Mouse (Mus musculus): ENCODE results near the gene Slc26a6. TPM values are rescaled to one million over a fixed set of nuclear protein-coding genes. Genes with fewer than 3 reads are reported as not detected.

Slc26a6 gene
- polyA plus RNA-seq, 1 experiment: 19.0 TPM

DNA sequence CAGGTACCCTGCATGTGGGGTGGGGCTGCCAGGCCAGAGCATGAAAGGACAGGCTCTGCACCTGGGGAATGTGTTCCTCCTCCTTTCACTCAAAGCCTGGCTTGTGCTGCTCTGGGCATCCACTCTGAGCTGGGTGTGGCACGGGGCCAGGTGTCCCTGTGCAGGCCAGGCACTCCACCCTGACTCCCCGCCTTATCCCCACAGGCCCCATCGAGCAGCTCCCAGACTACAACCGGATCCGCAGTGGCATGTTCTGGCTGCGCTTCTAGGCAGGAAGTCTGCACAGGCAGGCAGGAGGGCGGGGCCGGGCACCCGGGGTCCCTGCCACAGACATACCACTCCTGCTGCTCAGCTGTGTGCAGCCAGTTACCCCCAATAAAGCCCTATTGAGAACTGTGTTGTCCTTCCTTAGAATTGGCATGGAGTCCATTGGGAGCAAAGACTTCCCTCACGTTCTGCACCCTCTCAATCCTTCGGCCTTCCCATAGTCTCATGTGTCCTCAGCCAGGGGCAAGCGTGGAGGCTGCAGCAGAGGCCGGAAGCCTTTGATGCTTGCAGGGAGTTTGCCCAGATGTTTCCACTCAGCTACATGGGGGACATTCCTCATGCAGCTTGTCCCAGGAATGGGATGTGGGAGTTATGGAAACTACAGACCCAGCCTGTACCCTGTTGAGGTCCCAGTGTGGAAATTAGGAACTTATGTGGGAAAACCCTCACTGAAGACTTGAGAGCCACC is 96.3 kb downstream of the Slc26a6 start:
- TF ChIP-seq POLR2A (IDR thresholded peaks at IDR 0.05; ENCODE audit: borderline replicate concordance, low read depth, low read length) (no peak), CTCF (IDR thresholded peaks at IDR 0.05; ENCODE audit: low read depth, low read length) (no peak)
- Histone ChIP-seq H3K4me3 (ENCODE audit: insufficient read depth, low read length) (no peak overlapping the region), H3K27ac (ENCODE audit: insufficient read depth, low read depth, low read length) (no peak overlapping the region), H3K4me1 (ENCODE audit: control insufficient read depth, insufficient read depth, low read length) (no peaks in the 10 kb centered on the region)

DNA sequence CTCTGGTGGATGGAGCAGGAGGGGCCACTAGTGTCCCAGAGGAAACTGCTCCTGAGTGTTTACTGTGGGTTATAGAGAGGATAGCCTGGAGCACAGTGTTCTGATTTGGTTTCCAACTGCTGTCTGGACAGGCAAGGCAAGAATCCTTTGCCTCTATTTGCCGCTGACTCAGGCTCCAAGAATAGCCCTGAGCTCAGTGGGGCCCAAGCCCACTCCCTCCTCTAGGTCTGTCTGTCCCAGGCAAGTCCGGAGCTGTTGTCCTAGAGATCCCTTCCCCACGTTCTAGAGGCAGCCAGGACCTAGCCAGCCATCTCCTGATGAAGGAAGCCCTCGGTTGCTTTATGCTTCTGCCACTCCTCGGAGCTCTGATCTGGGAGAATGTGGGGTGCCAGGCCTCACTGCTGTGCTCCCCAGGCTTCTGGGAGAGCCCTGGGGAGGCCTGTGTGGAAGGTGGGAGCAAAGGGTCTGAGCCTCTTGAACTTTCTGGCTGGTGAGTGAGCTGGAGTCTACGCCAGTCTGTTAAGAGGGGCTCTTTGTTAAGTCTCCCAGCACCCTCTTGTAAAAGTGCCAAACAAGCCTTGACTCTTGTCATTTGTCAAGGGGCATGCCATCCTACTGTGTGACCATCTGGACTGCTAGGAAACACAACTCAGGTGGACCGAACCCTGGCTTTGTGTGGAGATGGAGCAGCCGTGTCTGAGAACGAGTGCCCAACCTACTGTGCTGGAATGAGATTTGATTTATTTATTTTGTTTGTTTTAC is 97.1 kb downstream of the Slc26a6 start:
- Histone ChIP-seq H3K4me3 (ENCODE audit: insufficient read depth, low read length) (no peak overlapping the region), H3K4me1 (ENCODE audit: control insufficient read depth, insufficient read depth, low read length) (no peaks in the 10 kb centered on the region), H3K27ac (ENCODE audit: insufficient read depth, low read depth, low read length) (no peak overlapping the region)
- no peak for TF ChIP-seq POLR2A (IDR thresholded peaks at IDR 0.05; ENCODE audit: borderline replicate concordance, low read depth, low read length)
- no peak for TF ChIP-seq CTCF (IDR thresholded peaks at IDR 0.05; ENCODE audit: low read depth, low read length)

DNA sequence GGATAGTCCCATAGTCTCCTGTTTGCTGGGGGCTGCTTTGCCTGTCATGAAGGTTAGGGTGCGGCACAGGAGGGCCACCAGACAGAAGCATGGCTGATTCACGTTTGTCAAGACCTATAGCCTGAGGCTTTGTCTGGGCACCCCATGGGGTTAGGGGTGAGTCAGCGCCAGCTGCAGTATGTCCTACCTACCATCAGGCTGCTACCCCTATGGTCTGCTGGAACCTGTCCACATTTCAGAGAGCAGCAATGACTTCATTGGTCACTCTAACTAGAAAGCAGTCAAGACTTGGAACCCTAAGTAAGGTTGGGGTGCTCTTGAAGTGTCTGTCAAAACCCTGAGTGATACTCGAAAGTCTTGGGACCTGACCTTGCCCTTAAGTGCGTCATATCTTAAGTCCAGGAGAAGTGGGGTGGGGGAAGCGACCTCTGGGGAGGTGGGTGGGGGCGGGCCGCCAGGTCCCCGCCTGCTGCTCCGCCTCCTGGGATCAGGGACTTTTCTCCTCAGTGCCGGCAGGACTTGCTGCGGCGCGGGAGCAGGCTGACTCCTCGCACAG is 100.1 kb downstream of the Slc26a6 start, which contains the start of gene Col7a1:
Col7a1 (plus strand) TSS at position 506 of the 556 bp plus-strand sequence.
- Histone ChIP-seq H3K27ac (ENCODE audit: insufficient read depth, low read depth, low read length) (no peak within 1 kb of the TSS), H3K4me1 (ENCODE audit: control insufficient read depth, insufficient read depth, low read length) (no peaks in the 10 kb centered on the region), H3K4me3 (ENCODE audit: insufficient read depth, low read length) (no peak within 1 kb of the TSS)
- TF ChIP-seq POLR2A (IDR thresholded peaks at IDR 0.05; ENCODE audit: borderline replicate concordance, low read depth, low read length) (no peak), CTCF (IDR thresholded peaks at IDR 0.05; ENCODE audit: low read depth, low read length) (no peak)

- Histone ChIP-seq H3K4me3 (ENCODE audit: insufficient read depth, low read length) (no peak overlapping the region), H3K27ac (ENCODE audit: insufficient read depth, low read depth, low read length) (no peak overlapping the region), H3K4me1 (ENCODE audit: control insufficient read depth, insufficient read depth, low read length) (no peaks in the 10 kb centered on the region)
- no peak for TF ChIP-seq CTCF (IDR thresholded peaks at IDR 0.05; ENCODE audit: low read depth, low read length)
- TF ChIP-seq POLR2A (IDR thresholded peaks at IDR 0.05; ENCODE audit: borderline replicate concordance, low read depth, low read length): no peak
Observed at GRCm38 (mm10) chr9:108955241-108955640, 102.2 kb downstream of the Slc26a6 start.

- Histone ChIP-seq H3K27ac (ENCODE audit: insufficient read depth, low read depth, low read length) (no peak overlapping the region), H3K4me3 (ENCODE audit: insufficient read depth, low read length) (no peak overlapping the region), H3K4me1 (ENCODE audit: control insufficient read depth, insufficient read depth, low read length) (no peaks in the 10 kb centered on the region)
- TF ChIP-seq CTCF (IDR thresholded peaks at IDR 0.05; ENCODE audit: low read depth, low read length) (no peak), POLR2A (IDR thresholded peaks at IDR 0.05; ENCODE audit: borderline replicate concordance, low read depth, low read length) (no peak)
Observed at GRCm38 (mm10) chr9:108955846-108956245, 102.8 kb downstream of the Slc26a6 start.

Other genes starting within 250 kb of the Slc26a6 start
- gene Arih2, start 203.9 kb upstream of the Slc26a6 start, polyA plus RNA-seq (2012; ENCODE audit: insufficient read depth, insufficient read length, missing spikeins): 38.4 and 43.1 TPM in 2 replicates
- 28.5 and 29.9 TPM in 2 replicates for gene Slc25a20, start 191.2 kb upstream of the Slc26a6 start, polyA plus RNA-seq (2012; ENCODE audit: insufficient read depth, insufficient read length, missing spikeins)
- gene Prkar2a, start 164.0 kb upstream of the Slc26a6 start, polyA plus RNA-seq (2012; ENCODE audit: insufficient read depth, insufficient read length, missing spikeins): 35.2 and 37.6 TPM in 2 replicates
- gene Ip6k2, start 69.5 kb upstream of the Slc26a6 start, polyA plus RNA-seq (2012; ENCODE audit: insufficient read depth, insufficient read length, missing spikeins): 37.3 and 40.7 TPM in 2 replicates
- 25.6 and 29.0 TPM in 2 replicates for gene Nckipsd, start 44.9 kb upstream of the Slc26a6 start, polyA plus RNA-seq (2012; ENCODE audit: insufficient read depth, insufficient read length, missing spikeins)
- gene Celsr3, start 27.0 kb upstream of the Slc26a6 start, polyA plus RNA-seq (2012; ENCODE audit: insufficient read depth, insufficient read length, missing spikeins): 2.1 and 2.2 TPM in 2 replicates
- gene Tmem89, start 61.3 kb downstream of the Slc26a6 start, polyA plus RNA-seq (2012; ENCODE audit: insufficient read depth, insufficient read length, missing spikeins): not detected in 2 replicates
- gene Uqcrc1, start 83.3 kb downstream of the Slc26a6 start, polyA plus RNA-seq (2012; ENCODE audit: insufficient read depth, insufficient read length, missing spikeins): 116 and 123 TPM in 2 replicates
- gene Col7a1, start 100.3 kb downstream of the Slc26a6 start, polyA plus RNA-seq (2012; ENCODE audit: insufficient read depth, insufficient read length, missing spikeins): 0.17 and 0.78 TPM in 2 replicates
- not detected in 2 replicates for gene Ucn2, start 132.7 kb downstream of the Slc26a6 start, polyA plus RNA-seq (2012; ENCODE audit: insufficient read depth, insufficient read length, missing spikeins)
- gene Pfkfb4, start 138.5 kb downstream of the Slc26a6 start, polyA plus RNA-seq (2012; ENCODE audit: insufficient read depth, insufficient read length, missing spikeins): 41.7 and 44.5 TPM in 2 replicates
- 324 and 428 TPM in 2 replicates for gene Shisa5, start 185.3 kb downstream of the Slc26a6 start, polyA plus RNA-seq (2012; ENCODE audit: insufficient read depth, insufficient read length, missing spikeins)
- 88.4 and 110 TPM in 2 replicates for gene Trex1, start 206.5 kb downstream of the Slc26a6 start, polyA plus RNA-seq (2012; ENCODE audit: insufficient read depth, insufficient read length, missing spikeins)
- 7.2 and 9.9 TPM in 2 replicates for gene Atrip, start 220.8 kb downstream of the Slc26a6 start, polyA plus RNA-seq (2012; ENCODE audit: insufficient read depth, insufficient read length, missing spikeins)
- 6.4 and 8.8 TPM in 2 replicates for gene Ccdc51, start 229.2 kb downstream of the Slc26a6 start, polyA plus RNA-seq (2012; ENCODE audit: insufficient read depth, insufficient read length, missing spikeins)
- 299 and 308 TPM in 2 replicates for gene Tma7, start 229.3 kb downstream of the Slc26a6 start, polyA plus RNA-seq (2012; ENCODE audit: insufficient read depth, insufficient read length, missing spikeins)
- not detected in 2 replicates for gene Plxnb1, start 242.1 kb downstream of the Slc26a6 start, polyA plus RNA-seq (2012; ENCODE audit: insufficient read depth, insufficient read length, missing spikeins)